ENCODE assay signal across 19 mouse cellular contexts in the genomic region with DNA sequence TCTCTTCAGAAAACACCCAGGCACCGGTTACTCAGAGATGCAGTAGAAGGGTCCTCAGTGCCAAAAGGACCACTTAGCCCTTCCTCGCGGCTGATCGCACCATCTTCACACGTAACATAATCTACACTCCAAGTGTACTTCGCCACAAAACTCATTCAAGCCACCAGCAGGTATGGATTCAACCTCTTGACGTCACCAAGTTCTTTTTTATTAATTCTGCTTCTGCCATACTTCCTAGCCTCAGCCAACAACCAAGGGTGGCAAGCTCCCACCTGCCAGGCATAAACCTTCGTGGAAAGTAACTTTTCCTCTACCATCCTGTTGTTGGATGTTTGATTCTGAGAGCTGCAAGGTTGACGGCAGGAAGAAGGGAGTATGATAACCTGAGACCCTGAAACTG. TPM values are rescaled to one million over a fixed set of nuclear protein-coding genes. Genes with fewer than 3 reads are reported as not detected.
"Had no signal": no experiment of that assay in that cellular context is flagged by ENCODE, and none has a peak within 500 bp of the region (broad histone marks: within the 10 kb centered on the region; RNA-seq: fewer than 3 reads in every experiment).

No protein-coding gene starts in this region.

- DNase-seq: gastrocnemius, postnatal 14 days; heart, postnatal 4 days; kidney, adult 18-20 months; kidney, adult 8-10 months; kidney, postnatal 10 days; kidney, postnatal 25 days; kidney, postnatal 4 days; liver had no signal

RNA-seq across cellular contexts. Expression of a gene that starts 28.1 kb away (rescaled TPM):
- total RNA-seq: gastrocnemius, adult 8-10 months; gastrocnemius, postnatal 14 days; gastrocnemius, postnatal 36 days; granulocyte monocyte progenitor cell, adult 5-6 weeks; heart, adult 2 months; heart, postnatal 14 days; heart, postnatal 4 days; layer of hippocampus, adult 2 months; layer of hippocampus, postnatal 10 days; layer of hippocampus, postnatal 25 days; left cerebral cortex, adult 2 months; left cerebral cortex, postnatal 14 days; left cerebral cortex, postnatal 36 days had no signal
